Mouse (Mus musculus): ENCODE results near the gene Klk1b9.
"Not testable (repeated sequence)": the region's sequence is repeated elsewhere in the genome, so short reads cannot be mapped to it uniquely, and the experiment has no call there.

Klk1b9 gene

DNA sequence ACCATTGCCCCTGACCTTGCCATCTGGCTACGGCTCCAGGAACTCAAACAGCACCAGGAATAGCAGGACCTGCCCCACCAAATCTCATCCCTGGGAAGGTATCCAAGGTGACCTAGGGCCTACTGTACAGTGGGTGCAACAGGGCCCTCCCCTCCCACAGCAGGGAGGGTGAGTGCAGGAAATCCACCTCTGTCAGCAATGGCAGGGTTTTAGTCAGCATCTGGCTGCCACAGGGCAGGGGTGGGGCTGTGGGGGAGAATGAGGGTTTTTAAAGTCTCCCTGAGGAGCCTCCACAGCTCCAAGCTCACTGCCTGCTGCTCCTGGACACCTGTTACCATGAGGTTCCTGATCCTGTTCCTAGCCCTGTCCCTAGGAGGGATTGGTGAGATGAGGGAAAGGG lies at the start of gene Klk1b9:
Gene Klk1b9 (plus strand): TSS at position 301 of the 400 bp plus-strand sequence.
- not testable (repeated sequence) for DNase-seq (ENCODE audit: low spot score)

DNA sequence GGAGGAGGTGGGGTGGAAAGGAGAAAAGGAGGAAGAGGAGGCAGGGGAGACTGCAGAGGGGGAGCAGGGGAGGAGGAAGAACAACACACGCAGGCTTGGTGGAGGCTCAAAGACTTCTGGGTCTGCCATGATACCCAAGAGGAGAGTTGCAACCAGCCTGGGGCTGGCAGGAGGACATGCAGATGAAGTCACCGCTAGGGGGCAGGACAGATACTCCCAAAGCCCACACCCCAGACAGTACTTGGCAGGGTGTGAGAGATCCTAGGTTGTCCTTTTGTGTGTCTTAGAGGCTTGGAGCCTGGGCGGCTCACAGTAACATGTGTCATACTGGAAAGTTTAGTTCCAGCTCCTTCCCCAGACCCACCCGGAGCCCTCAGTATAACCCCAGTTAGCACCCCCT lies 47.3 kb upstream of the Klk1b9 start:
- DNase-seq (ENCODE audit: low spot score): no peak

DNA sequence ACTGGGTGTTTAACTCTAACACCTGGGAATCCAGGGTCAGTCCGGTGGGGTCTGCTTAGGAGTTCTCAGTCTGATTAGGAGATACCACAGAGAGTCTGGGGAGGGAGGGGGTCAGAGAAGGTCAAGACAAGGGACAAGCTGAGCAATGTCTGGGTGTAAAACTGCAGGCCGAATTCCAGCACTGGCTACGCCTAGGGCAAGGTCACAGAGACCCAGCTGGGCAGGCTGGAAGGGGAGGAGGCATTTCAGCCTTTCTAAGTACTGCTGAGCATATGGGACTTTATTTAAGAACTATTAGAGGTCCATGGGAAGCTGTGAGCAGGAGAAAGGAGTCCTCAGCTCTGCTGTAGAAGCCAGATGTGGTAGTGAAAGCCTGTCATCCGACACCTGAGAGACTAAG lies 43.5 kb upstream of the Klk1b9 start:
- no peak for DNase-seq (ENCODE audit: low spot score)

DNA sequence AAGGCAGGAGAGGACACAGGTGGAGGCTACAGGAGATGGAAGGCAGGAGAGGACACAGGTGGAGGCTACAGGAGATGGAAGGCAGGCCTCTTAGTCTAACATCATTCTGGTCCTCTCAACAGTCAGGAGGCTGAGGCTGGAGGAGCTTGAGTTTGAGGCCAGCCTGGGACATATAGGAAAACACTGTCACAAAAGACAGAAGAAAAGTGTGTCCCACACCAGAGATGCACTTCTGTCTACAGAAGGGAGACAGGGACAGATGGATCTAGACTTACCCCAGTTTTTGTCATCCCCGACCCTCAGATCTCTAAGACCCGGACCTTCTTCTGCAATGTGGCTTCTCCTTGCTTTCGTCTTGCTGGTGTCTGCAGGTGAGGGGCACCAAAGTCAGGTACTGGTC lies 42.4 kb upstream of the Klk1b9 start, which contains the start of gene Klk15:
Gene Klk15 (plus strand): TSS at position 301 of the 400 bp plus-strand sequence.
- no peak for DNase-seq (ENCODE audit: low spot score)

DNA sequence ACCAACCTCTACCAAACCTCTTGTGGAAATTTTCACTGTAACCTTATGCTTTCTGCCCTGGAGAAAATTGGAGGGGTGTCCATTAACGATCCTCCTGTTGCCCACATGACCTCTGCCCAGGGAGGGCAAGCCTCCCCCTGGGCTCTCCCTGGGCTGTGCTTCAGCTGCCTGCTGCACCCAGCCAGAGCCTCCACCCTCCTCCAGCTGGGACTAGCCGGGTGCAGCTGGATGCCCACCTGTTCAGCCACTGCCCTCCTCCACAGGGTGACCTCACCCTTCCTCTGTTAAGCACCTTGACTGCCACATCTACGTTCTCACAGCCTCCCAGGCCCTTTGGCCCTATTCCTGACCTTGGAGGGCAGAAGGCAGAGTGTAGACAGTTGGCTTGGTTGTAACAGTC lies 41.1 kb upstream of the Klk1b9 start:
- DNase-seq (ENCODE audit: low spot score): no peak

DNA sequence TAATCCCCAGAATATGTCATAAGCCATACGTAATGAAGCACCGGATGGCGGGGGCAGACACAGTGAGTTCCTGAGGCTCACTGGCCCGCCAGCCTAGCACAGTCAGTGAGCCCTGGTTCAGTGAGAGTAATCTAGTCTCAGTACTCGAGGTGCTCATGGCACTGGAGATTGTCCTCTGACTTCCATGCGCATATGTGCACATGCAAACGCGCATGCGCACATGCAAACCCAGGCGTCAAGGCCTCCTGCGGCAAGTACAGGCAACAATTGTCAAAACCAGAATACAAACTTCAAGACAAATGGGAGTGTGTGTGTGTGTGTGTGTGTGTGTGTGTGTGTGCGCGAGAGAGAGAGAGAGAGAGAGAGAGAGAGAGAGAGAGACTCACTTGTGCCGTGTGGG lies 39.3 kb upstream of the Klk1b9 start:
- no peak for DNase-seq (ENCODE audit: low spot score)

DNA sequence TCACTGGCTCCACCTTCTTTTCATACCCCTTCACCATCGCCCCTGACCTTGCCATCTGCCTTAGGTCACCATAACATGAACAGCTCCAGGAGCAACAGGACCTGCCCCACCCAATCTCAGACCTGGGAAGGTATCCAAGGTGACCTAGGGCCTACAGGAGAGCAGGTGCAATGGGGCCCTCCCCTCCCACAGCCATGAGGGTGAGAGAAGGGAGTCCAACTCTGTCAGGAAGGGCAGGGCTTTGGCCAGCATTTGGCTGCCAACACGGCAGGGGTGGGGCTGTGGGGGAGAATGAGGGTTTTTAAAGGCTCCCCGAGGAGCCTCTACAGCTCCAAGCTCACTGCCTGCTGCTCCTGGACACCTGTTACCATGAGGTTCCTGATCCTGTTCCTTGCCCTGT lies 33.6 kb upstream of the Klk1b9 start:
- not testable (repeated sequence) for DNase-seq (ENCODE audit: low spot score)

DNA sequence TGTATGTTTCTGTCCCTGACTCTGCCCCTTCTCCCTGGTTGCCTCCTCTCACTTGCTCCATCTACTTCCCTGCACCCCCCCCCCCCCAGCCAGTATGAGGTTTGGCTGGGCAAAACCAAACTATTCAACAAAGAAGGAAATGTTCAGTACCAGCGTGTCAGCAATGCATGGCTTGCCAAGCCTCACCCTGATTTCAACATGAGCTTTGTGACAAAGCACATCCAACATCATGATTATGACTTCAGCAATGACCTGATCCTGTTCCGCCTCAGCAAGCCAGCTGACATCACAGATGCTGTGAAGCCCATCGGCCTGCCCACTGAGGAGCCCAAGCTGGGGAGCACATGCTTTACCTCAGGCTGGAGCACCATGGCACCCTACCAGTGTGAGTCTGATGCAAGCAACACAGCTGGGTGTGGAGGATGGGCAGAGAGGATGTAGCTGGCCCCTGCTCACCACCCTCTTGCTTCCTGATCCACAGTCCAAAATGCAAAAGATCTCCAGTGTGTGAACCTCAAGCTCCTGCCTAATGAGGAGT lies 31.1 kb upstream of the Klk1b9 start:
- DNase-seq (ENCODE audit: low spot score): peak; percentile 7

DNA sequence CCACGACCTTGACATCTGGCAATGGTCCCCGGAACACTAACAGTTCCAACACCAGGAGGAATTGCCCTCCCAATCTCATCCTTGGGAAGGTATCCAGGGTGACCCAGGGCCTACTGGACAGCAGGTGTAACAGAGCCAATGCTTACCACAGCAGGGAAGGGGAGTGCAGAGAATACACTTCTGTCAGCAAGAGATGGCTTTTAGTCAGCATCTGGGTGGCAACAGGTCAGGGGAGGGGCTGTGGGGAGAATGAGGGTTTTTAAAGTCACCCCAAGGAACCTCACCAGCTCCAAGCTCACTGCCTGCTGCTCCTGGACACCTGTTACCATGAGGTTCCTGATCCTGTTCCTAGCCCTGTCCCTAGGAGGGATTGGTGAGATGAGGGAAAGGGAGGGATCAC lies 25.5 kb upstream of the Klk1b9 start, which contains the start of gene Klk1b8:
Gene Klk1b8 (plus strand): TSS at position 301 of the 400 bp plus-strand sequence.
- no peak for DNase-seq (ENCODE audit: low spot score)

DNA sequence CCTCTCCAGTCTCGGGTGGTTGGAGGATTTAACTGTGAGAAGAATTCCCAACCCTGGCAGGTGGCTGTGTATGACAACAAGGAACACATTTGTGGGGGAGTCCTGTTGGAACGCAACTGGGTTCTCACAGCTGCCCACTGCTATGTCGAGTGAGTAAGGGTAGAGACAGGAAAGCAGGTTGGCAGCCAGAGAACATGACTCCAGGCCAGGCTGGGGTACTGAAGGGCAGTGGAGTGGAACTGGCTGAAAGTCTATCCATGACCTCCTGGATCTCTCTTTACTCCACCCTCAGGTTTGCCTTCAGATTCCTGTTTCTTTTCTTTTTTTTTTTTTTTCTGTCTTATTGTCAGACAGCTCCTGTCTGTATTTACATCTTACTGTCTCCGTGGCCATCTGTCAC lies 23.2 kb upstream of the Klk1b9 start:
- DNase-seq (ENCODE audit: low spot score): no peak

DNA sequence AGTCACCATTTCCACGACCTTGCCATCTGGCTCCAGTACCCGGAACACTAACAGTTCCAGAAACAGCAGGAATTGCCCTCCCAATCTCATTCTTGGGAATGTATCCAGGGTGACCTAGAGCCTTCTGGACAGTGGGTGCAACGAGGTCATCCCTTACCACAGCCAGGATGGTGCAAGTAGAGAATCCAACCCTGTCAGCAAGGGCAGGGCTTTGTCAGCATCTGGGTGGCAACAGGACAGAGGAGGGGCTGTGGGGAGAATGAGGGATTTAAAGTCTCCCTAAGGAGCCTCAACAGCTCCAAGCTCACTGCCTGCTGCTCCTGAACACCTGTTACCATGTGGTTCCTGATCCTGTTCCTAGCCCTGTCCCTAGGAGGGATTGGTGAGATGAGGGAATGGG lies 9.4 kb upstream of the Klk1b9 start, which contains the start of gene Klk1b1:
Gene Klk1b1 (plus strand): TSS at position 301 of the 400 bp plus-strand sequence.
- no peak for DNase-seq (ENCODE audit: low spot score)

DNA sequence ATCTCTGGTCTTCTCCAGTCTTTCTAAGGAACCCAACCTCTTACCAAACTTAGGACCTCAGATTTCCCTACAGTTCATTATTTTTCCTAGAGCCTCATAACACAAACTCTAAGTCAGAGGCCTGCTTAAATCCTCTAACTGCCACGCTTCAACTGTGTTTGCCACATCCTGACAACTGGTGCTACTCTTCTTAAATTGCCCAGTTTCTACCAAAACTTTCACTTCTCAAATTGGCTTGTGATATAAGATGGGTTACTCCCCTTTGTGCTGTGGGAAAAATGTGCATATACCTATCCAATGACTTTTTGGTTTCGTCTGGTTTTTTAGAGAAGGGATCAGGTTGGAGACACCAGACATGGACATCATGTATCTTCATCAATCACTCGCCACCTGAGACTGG lies 8.8 kb upstream of the Klk1b9 start:
- no peak for DNase-seq (ENCODE audit: low spot score)

DNA sequence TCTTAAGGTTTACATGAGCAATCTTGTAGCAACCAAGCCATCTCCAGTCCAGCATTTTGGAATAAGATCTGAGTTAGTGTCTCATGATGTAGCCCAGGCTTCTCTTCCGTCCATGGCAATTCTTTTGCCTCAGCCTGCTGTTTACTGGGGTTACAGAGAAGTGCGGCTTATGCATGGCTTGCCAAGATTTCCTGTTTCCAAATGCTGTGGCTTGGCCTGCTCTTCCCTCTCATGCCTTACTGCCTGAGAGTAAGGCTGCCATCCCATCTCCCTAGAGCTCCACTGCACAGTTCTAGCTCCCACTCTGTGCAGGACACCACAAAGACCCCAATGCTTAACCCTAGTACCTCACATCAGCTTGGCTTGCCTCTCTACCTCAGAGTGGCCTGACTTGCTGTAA lies 8.2 kb upstream of the Klk1b9 start:
- no peak for DNase-seq (ENCODE audit: low spot score)

DNA sequence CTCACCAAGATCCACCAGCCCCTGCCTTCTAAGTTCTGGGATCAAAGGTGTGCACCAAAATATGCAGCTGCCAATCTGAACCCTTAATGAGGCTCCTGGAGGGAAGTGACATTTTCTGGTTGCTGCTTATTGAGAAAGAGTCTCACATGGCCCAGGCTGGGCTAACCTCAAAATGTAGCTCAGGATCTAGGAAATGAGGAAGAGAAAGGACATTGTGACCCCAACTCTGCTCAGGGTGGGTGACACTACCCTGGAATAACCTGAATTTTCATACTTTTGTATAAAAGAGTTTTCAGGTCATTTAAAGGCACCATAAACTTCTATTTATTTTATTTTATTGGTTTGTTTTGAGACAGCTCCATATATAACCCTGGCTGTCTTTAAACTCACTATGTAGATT lies 9.8 kb downstream of the Klk1b9 start:
- DNase-seq (ENCODE audit: low spot score): no peak

DNA sequence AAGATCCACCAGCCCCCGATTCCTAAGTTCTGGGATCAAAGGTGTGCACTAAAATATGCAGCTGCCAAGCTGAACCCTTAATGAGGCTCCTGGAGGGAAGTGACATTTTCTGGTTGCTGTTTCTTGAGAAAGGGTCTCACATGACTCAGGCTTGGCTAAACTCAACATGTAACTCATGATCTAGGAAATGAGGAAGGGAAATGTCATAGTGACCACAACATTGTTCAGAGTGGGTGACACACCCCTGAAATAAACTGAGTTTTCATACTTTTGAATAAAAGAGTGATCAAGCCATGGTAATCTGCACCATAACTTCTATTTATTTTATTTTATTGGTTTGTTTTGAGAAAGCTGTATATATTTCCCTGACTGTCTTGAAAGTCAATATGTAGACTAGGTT lies 19.0 kb downstream of the Klk1b9 start:
- not testable (repeated sequence) for DNase-seq (ENCODE audit: low spot score)

DNA sequence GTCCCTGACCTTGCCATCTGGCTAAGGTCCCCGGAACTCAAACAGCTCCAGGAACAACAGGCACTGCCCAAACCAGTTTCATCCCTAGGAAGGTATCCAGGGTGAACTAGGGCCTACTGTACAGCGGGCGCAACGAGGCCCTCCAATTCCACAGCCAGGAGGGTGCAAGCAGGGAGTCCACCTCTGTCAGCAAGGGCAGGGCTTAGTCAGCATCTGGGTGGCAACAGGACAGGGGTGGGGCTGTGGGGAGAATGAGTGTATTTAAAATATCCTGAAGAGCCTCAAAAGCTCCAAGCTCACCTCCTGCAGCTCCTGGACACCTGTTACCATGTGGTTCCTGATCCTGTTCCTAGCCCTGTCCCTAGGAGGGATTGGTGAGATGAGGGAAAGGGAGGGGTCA lies 19.7 kb downstream of the Klk1b9 start, which contains the start of gene Klk1b11:
Gene Klk1b11 (plus strand): TSS at position 301 of the 400 bp plus-strand sequence.
- not testable (repeated sequence) for DNase-seq (ENCODE audit: low spot score)

DNA sequence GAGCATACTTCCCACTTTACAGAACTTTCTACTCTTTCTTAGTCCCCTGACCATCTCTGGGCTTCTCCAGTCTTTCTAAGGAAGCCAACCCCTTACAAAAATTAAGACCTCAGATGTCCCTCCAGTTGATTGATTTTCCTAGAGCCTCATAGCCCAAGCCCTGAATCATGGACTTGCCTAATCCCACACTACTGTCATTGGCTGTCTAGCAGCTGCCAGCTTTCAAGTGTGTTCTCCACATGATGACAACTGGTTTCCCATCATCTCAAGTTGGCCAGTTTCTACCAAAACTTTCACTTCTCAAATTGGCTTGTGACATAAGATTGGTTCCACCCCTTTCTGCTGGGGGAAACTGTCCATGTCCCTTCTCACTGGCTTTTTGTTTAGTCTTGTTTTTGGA lies 29.0 kb downstream of the Klk1b9 start:
- DNase-seq (ENCODE audit: low spot score): no peak

DNA sequence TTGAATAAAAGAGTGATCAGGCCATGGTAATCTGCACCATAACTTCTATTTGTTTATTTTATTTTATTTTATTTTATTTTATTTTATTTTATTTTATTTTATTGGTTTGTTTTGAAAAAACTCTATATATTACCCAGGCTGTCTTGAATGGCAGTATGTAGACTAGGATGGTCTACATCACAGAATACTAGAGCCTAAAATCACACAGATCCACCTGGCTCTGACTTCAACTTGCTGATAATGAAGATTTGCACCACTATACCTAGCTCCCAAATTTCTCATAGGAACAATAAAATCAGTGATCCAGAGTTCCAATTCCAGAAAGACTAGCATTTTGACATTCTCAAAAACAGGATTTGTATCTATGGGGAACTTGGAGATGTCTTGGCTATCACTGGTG lies 36.0 kb downstream of the Klk1b9 start, which contains the start of gene Klk1b26:
Gene Klk1b26 (plus strand): TSS at position 301 of the 400 bp plus-strand sequence.
- not testable (repeated sequence) for DNase-seq (ENCODE audit: low spot score)

DNA sequence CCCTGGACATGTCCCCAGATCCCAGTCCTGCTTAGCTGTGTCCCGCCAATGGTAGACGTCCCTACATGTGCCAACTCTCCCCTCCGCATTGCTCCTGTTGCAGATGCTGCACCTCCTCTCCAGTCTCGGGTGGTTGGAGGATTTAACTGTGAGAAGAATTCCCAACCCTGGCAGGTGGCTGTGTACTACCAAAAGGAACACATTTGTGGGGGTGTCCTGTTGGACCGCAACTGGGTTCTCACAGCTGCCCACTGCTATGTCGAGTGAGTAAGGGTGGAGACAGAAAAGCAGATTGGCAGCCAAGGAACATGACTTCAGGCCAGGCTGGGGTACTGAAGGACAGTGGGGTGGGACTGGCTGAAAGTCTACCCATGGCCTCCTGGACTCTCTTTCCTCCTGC lies 38.8 kb downstream of the Klk1b9 start:
- DNase-seq (ENCODE audit: low spot score): not testable (repeated sequence)

DNA sequence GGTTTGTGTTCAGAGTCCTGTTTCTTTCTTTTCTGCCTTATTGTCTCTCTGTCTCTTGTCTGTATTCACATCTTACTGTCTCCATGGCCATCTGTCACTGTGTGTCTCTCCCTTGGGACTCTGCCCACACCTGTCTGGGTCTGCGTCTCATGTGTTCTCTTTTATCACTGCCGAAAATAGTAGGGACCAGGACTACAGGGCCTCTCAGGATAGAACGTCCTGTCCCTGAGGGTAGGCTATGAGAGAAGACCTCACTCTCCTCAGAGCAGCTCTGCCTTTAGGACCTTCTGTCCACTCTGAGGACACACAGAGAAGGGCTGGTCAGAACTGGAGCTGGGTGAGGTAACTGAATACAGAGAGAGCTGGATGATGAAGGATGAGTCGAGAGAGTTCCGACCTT lies 39.2 kb downstream of the Klk1b9 start:
- DNase-seq (ENCODE audit: low spot score): no peak
